Mouse (Mus musculus): Measurements from ENCODE around the gene Ube2ql1. TPM values are rescaled to one million over a fixed set of nuclear protein-coding genes. Genes with fewer than 3 reads are reported as not detected.
A peak's percentile ranks its signal among the peaks of the same experiment; 100 is the strongest.

The Ube2ql1 gene
- total RNA-seq, 1 experiment, result 0.76 TPM

DNA sequence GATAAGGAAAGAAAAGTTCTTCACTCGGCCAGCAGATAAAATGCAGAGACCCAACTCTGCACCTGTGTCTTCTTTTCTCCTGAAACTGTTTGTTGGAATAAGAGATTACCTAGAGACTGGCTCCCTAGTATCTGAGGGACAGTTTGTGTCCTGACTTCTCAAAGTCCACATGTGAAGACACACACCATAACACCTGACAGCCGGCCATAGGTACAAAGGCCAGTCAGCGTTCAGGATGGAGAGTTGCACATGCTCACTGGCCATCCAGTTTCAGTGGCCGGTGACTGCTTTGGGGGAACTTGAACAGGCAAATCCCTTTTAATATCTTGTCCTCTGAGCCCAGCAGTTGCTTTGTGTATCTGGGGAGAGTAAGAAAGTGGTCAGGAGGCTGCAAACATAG lies 38.3 kb downstream of the Ube2ql1 start:
- TF ChIP-seq CHD2 (IDR thresholded peaks at IDR 0.05; ENCODE audit: low read depth, low read length) (no peak), ZNF384 (IDR thresholded peaks at IDR 0.05; ENCODE audit: low read depth, low read length) (no peak), HCFC1 (IDR thresholded peaks at IDR 0.05; ENCODE audit: borderline replicate concordance, insufficient read depth, low read length) (no peak), MAFK (IDR thresholded peaks at IDR 0.05; ENCODE audit: insufficient read depth, low read depth, low read length) (no peak), ZC3H11A (IDR thresholded peaks at IDR 0.05; ENCODE audit: borderline replicate concordance, low read depth, low read length) (no peak)
- in situ Hi-C loops (cut with MboI; ENCODE audit: low sequenced_read_pairs in 2 of 2, unreplicated experiment in 2 of 2), result no loop called here
- Histone ChIP-seq H3K36me3 (ENCODE audit: control insufficient read depth, insufficient read depth, low read length, poor library complexity, severe bottlenecking) (no peaks in the 10 kb centered on the region), H3K27ac (ENCODE audit: insufficient read depth, low read depth, low read length, poor library complexity, severe bottlenecking) (no peak overlapping the region), H3K4me3 (ENCODE audit: insufficient read depth in 1 of 2, low read depth in 1 of 2, low read length in 2 of 2, poor library complexity in 1 of 2, severe bottlenecking in 1 of 2) (no peak overlapping the region), H3K9ac (ENCODE audit: insufficient read depth, low read depth, low read length, poor library complexity, severe bottlenecking) (no peak overlapping the region), H3K4me1 (ENCODE audit: control insufficient read depth in 2 of 2, insufficient read depth in 2 of 2, low read length in 2 of 2, poor library complexity in 1 of 2) (peaks cover 2 to 9% of the 10 kb centered on the region in 2 experiments; a peak in 3 of 4 replicates), H3K9me3 (ENCODE audit: control insufficient read depth, insufficient read depth, low read depth, low read length) (no peaks in the 10 kb centered on the region)
- DNase-seq (ENCODE audit: low read depth, low spot score), result no peak

DNA sequence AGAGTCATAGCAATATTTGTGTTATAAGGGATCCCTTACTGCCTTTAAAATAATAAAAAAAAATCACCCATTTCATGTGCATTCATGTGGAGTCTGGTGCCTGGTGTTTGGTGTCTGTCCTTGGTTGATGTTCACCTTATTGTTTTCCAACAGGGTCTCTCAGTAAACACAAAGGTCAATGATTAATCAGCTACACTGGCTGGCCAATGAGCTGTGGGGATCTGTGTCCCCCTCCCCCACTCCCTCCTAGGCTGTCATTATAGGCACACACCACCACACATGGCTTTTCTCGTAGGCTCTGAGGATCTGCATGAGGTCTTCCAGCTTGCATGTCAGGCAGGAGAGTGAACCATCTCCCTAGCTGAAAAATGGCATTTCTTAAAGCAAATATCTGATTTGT lies 38.9 kb downstream of the Ube2ql1 start:
- no peak overlapping the region for H3K27ac ChIP-seq (ENCODE audit: insufficient read depth, low read depth, low read length, poor library complexity, severe bottlenecking)
- DNase-seq (ENCODE audit: low read depth, low spot score), result no peak
- no peak overlapping the region for H3K9ac ChIP-seq (ENCODE audit: insufficient read depth, low read depth, low read length, poor library complexity, severe bottlenecking)
- no peak for TF ChIP-seq ZC3H11A (IDR thresholded peaks at IDR 0.05; ENCODE audit: borderline replicate concordance, low read depth, low read length)
- no peak for TF ChIP-seq CHD2 (IDR thresholded peaks at IDR 0.05; ENCODE audit: low read depth, low read length)
- H3K36me3 ChIP-seq (ENCODE audit: control insufficient read depth, insufficient read depth, low read length, poor library complexity, severe bottlenecking), result no peaks in the 10 kb centered on the region
- H3K4me1 ChIP-seq (ENCODE audit: control insufficient read depth in 2 of 2, insufficient read depth in 2 of 2, low read length in 2 of 2, poor library complexity in 1 of 2), result peaks cover 2 to 9% of the 10 kb centered on the region in 2 experiments; a peak in 3 of 4 replicates
- in situ Hi-C loops (cut with MboI; ENCODE audit: low sequenced_read_pairs in 2 of 2, unreplicated experiment in 2 of 2), result no loop called here
- no peaks in the 10 kb centered on the region for H3K9me3 ChIP-seq (ENCODE audit: control insufficient read depth, insufficient read depth, low read depth, low read length)
- no peak overlapping the region for H3K4me3 ChIP-seq (ENCODE audit: insufficient read depth in 1 of 2, low read depth in 1 of 2, low read length in 2 of 2, poor library complexity in 1 of 2, severe bottlenecking in 1 of 2)

DNA sequence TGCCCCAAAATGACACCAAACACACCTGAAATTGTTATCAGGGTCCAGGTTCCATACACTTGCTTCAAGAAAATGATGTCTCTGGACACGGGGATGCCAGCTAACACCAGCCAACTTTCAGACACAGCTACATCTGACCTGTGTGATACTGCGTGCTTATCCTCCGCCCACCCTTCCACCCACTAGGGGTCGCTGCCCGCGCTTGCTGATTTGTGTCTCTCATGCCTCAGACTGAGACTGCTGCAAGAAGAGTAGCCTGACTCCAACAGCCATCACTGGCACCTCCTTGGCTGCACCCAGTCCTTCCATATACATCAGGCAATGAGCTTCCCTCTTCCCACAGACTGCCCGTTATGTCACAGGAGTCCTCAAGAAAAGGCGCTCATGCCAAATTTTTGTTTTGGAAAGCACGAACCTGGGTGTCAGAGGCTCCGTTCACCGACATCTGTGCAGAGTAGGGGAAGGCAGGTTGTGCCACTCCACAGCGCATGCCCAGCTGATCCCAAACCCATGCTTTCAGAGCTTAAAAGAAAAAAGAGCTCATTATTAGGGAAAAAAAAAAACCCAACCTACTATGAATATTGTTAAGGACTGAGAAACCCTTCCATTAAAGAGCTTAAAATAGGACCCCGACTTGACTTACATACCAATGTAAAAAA lies 43.2 kb downstream of the Ube2ql1 start:
- Histone ChIP-seq H3K9ac (ENCODE audit: insufficient read depth, low read depth, low read length, poor library complexity, severe bottlenecking) (no peak overlapping the region), H3K4me3 (ENCODE audit: insufficient read depth in 1 of 2, low read depth in 1 of 2, low read length in 2 of 2, poor library complexity in 1 of 2, severe bottlenecking in 1 of 2) (no peak overlapping the region), H3K4me1 (ENCODE audit: control insufficient read depth in 2 of 2, insufficient read depth in 2 of 2, low read length in 2 of 2, poor library complexity in 1 of 2) (no peaks in the 10 kb centered on the region), H3K27ac (ENCODE audit: insufficient read depth, low read depth, low read length, poor library complexity, severe bottlenecking) (no peak overlapping the region), H3K36me3 (ENCODE audit: control insufficient read depth, insufficient read depth, low read length, poor library complexity, severe bottlenecking) (no peaks in the 10 kb centered on the region), H3K9me3 (ENCODE audit: control insufficient read depth, insufficient read depth, low read depth, low read length) (no peaks in the 10 kb centered on the region)
- DNase-seq (ENCODE audit: low read depth, low spot score), result peak; percentile 83
- in situ Hi-C loops (cut with MboI; ENCODE audit: low sequenced_read_pairs in 2 of 2, unreplicated experiment in 2 of 2), result loop anchor here in 1 of 2 experiments (25.0 kb wide), 1 partner anchor 891 kb away; no protein-coding TSS in a partner anchor
- TF ChIP-seq HCFC1 (IDR thresholded peaks at IDR 0.05; ENCODE audit: borderline replicate concordance, insufficient read depth, low read length) (no peak), ZC3H11A (IDR thresholded peaks at IDR 0.05; ENCODE audit: borderline replicate concordance, low read depth, low read length) (peak; percentile 19; the same call in 1 of the 2 replicates)

- TF ChIP-seq ZNF384 (IDR thresholded peaks at IDR 0.05; ENCODE audit: low read depth, low read length) (no peak), MAFK (IDR thresholded peaks at IDR 0.05; ENCODE audit: insufficient read depth, low read depth, low read length) (no peak), ZC3H11A (IDR thresholded peaks at IDR 0.05; ENCODE audit: borderline replicate concordance, low read depth, low read length) (no peak), CHD2 (IDR thresholded peaks at IDR 0.05; ENCODE audit: low read depth, low read length) (no peak), HCFC1 (IDR thresholded peaks at IDR 0.05; ENCODE audit: borderline replicate concordance, insufficient read depth, low read length) (no peak)
- DNase-seq (ENCODE audit: low read depth, low spot score), result peak; percentile 50
- in situ Hi-C loops (cut with MboI; ENCODE audit: low sequenced_read_pairs in 2 of 2, unreplicated experiment in 2 of 2), result loop anchor here in 1 of 2 experiments (25.0 kb wide), 1 partner anchor 896 kb away; no protein-coding TSS in a partner anchor
- Histone ChIP-seq H3K4me3 (ENCODE audit: insufficient read depth in 1 of 2, low read depth in 1 of 2, low read length in 2 of 2, poor library complexity in 1 of 2, severe bottlenecking in 1 of 2) (no peak overlapping the region), H3K9ac (ENCODE audit: insufficient read depth, low read depth, low read length, poor library complexity, severe bottlenecking) (no peak overlapping the region), H3K36me3 (ENCODE audit: control insufficient read depth, insufficient read depth, low read length, poor library complexity, severe bottlenecking) (no peaks in the 10 kb centered on the region), H3K4me1 (ENCODE audit: control insufficient read depth in 2 of 2, insufficient read depth in 2 of 2, low read length in 2 of 2, poor library complexity in 1 of 2) (no peaks in the 10 kb centered on the region), H3K27ac (ENCODE audit: insufficient read depth, low read depth, low read length, poor library complexity, severe bottlenecking) (no peak overlapping the region), H3K9me3 (ENCODE audit: control insufficient read depth, insufficient read depth, low read depth, low read length) (no peaks in the 10 kb centered on the region)
Observed at GRCm38 (mm10) chr13:69691074-69691473, 48.6 kb downstream of the Ube2ql1 start.

GRCm38 (mm10) chr13:69687023-69687422 lies 52.7 kb downstream of the Ube2ql1 start:
- in situ Hi-C loops (cut with MboI; ENCODE audit: low sequenced_read_pairs in 2 of 2, unreplicated experiment in 2 of 2), result loop anchor here in 1 of 2 experiments (25.0 kb wide), 1 partner anchor 900 kb away; no protein-coding TSS in a partner anchor
- TF ChIP-seq ZC3H11A (IDR thresholded peaks at IDR 0.05; ENCODE audit: borderline replicate concordance, low read depth, low read length), result no peak
- TF ChIP-seq ZNF384 (IDR thresholded peaks at IDR 0.05; ENCODE audit: low read depth, low read length), result no peak
- TF ChIP-seq HCFC1 (IDR thresholded peaks at IDR 0.05; ENCODE audit: borderline replicate concordance, insufficient read depth, low read length), result no peak
- TF ChIP-seq MAFK (IDR thresholded peaks at IDR 0.05; ENCODE audit: insufficient read depth, low read depth, low read length), result no peak
- TF ChIP-seq CHD2 (IDR thresholded peaks at IDR 0.05; ENCODE audit: low read depth, low read length), result no peak
- Histone ChIP-seq H3K4me1 (ENCODE audit: control insufficient read depth in 2 of 2, insufficient read depth in 2 of 2, low read length in 2 of 2, poor library complexity in 1 of 2) (no peaks in the 10 kb centered on the region), H3K36me3 (ENCODE audit: control insufficient read depth, insufficient read depth, low read length, poor library complexity, severe bottlenecking) (no peaks in the 10 kb centered on the region), H3K27ac (ENCODE audit: insufficient read depth, low read depth, low read length, poor library complexity, severe bottlenecking) (no peak overlapping the region), H3K9ac (ENCODE audit: insufficient read depth, low read depth, low read length, poor library complexity, severe bottlenecking) (no peak overlapping the region), H3K9me3 (ENCODE audit: control insufficient read depth, insufficient read depth, low read depth, low read length) (no peaks in the 10 kb centered on the region), H3K4me3 (ENCODE audit: insufficient read depth in 1 of 2, low read depth in 1 of 2, low read length in 2 of 2, poor library complexity in 1 of 2, severe bottlenecking in 1 of 2) (no peak overlapping the region)
- no peak for DNase-seq (ENCODE audit: low read depth, low spot score)
